Mouse (Mus musculus): Measurements from ENCODE around the gene Ror2. TPM values are rescaled to one million over a fixed set of nuclear protein-coding genes. Genes with fewer than 3 reads are reported as not detected.

Gene Ror2
- polyA plus RNA-seq, 1 experiment from 2014 or later: 13.2 TPM

DNA sequence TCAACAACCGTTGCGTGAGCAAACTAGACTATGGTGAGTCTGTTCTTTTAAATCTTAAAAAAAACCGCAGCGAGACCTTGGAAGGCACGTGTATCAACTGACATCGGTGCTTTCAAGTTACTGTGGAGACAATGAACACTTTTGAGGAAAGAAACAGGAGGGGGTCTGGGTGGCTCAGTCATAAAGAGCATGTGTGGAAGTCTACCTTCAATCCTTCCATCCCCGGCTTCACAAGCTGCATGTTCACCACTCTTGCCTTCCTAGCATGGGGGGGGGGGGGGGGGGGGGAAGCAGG lies 108.6 kb downstream of the Ror2 start:
- WGBS: 64% methylated on average over 7 of the region's 7 CpGs

DNA sequence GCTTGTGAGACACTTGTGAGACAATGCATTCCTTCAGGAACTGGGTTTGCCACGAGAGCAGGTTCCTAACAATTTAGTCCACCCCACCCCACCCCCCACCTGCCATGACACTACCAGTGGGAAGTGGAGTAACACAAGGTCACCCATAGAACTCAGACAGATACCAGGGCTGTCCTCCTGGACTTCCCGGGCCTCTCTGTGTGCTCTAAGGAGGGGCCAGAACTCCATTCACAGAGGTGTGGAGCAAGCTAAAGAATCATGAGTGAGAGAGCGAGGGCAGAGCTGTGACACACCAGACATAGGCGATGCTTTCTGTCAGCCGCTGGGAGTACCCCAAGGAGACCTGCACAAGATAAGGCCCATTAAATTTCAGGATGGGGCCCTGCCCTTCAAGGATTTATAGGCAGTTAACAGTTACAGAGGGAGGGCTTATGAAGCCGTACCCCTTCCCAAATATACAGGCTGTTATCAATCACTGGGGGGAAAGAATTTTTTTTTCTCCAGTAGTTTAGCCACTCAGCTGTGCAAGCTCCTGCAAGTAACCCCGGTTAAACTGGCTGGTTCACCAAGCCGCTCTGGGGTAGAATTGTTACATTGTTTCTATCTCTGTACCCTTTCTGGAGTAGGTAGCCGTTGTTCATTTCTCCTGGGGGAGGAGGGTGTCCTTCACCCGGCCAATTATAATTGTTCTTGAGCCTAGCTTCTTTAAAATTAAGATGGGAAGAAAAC lies 109.1 kb downstream of the Ror2 start:
- H3K4me2 ChIP-seq (ENCODE audit: low read length): no peak overlapping the region
- peaks cover 43 to 44% of the 10 kb centered on the region in 2 experiments for H3K4me1 ChIP-seq (ENCODE audit: control insufficient read depth in 2 of 2, insufficient read depth in 2 of 2, low read length in 2 of 2)
- ATAC-seq (ENCODE audit: insufficient number of reproducible peaks, insufficient read depth, low FRiP score, low read depth): no peak

More for the DNA sequence above, 108.6 kb downstream of the Ror2 start:
- no peaks in the 10 kb centered on the region for H3K27me3 ChIP-seq (ENCODE audit: control insufficient read depth, insufficient read depth, low read length)
- no peak overlapping the region for H3K4me2 ChIP-seq (ENCODE audit: low read length)
- peaks cover 43 to 44% of the 10 kb centered on the region in 2 experiments for H3K4me1 ChIP-seq (ENCODE audit: control insufficient read depth in 2 of 2, insufficient read depth in 2 of 2, low read length in 2 of 2)
- no peak overlapping the region for H3K4me3 ChIP-seq (ENCODE audit: control insufficient read depth in 1 of 2, insufficient read depth in 1 of 2, low read depth in 1 of 2, low read length in 2 of 2)
- H3K36me3 ChIP-seq (ENCODE audit: control insufficient read depth, insufficient read depth, low read length): no peaks in the 10 kb centered on the region
- H3K9ac ChIP-seq (ENCODE audit: low read length): no peak overlapping the region
- no peak for ATAC-seq (ENCODE audit: insufficient number of reproducible peaks, insufficient read depth, low FRiP score, low read depth)
- no peaks in the 10 kb centered on the region for H3K9me3 ChIP-seq (ENCODE audit: control insufficient read depth, low read length)
- H3K27ac ChIP-seq (replicated peaks in 1 of 2; ENCODE audit: control insufficient read depth in 1 of 2, insufficient read depth in 1 of 2, low read depth in 2 of 2, low read length in 2 of 2): no peak overlapping the region

DNA sequence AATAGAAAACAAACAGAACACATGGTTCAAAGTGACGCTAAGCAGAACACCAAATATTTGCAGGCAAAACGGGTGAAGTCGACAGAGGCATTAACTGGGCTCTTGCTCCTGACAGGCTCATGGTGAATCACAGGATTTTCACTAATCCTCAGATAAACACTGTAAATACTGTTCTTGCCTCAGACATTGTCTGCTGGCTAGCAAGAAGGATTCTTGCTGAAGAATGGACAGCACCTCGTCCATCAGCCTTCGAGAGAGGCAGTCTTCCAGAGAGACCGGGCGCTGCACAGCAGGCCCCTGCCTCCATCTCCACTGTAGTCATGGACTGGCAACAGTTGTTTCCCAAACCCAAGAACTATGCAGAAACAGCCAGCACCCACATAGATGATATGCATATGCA lies 110.9 kb downstream of the Ror2 start:
- H3K9me3 ChIP-seq (ENCODE audit: control insufficient read depth, low read length): no peaks in the 10 kb centered on the region
- no peak overlapping the region for H3K9ac ChIP-seq (ENCODE audit: low read length)
- H3K36me3 ChIP-seq (ENCODE audit: control insufficient read depth, insufficient read depth, low read length): no peaks in the 10 kb centered on the region
- H3K4me1 ChIP-seq (ENCODE audit: control insufficient read depth in 2 of 2, insufficient read depth in 2 of 2, low read length in 2 of 2): peaks cover 44 to 52% of the 10 kb centered on the region in 2 experiments
- H3K27ac ChIP-seq (replicated peaks in 1 of 2; ENCODE audit: control insufficient read depth in 1 of 2, insufficient read depth in 1 of 2, low read depth in 2 of 2, low read length in 2 of 2): no peak overlapping the region; a peak in 1 of 4 replicates
- H3K4me2 ChIP-seq (ENCODE audit: low read length): no peak overlapping the region
- H3K27me3 ChIP-seq (ENCODE audit: control insufficient read depth, insufficient read depth, low read length): no peaks in the 10 kb centered on the region
- ATAC-seq (ENCODE audit: insufficient number of reproducible peaks, insufficient read depth, low FRiP score, low read depth): no peak
- no peak overlapping the region for H3K4me3 ChIP-seq (ENCODE audit: control insufficient read depth in 1 of 2, insufficient read depth in 1 of 2, low read depth in 1 of 2, low read length in 2 of 2)
- WGBS: 61% methylated on average over 7 of the region's 7 CpGs

More for the DNA sequence above, 109.1 kb downstream of the Ror2 start:
- 46% methylated on average over 10 of the region's 10 CpGs for WGBS
- Histone ChIP-seq H3K9me3 (ENCODE audit: control insufficient read depth, low read length) (no peaks in the 10 kb centered on the region), H3K9ac (ENCODE audit: low read length) (no peak overlapping the region), H3K27ac (replicated peaks in 1 of 2; ENCODE audit: control insufficient read depth in 1 of 2, insufficient read depth in 1 of 2, low read depth in 2 of 2, low read length in 2 of 2) (0 out of 4 replicates have a peak overlapping the region, but pooled peaks of 1 of the 2 experiments have one; percentile 31), H3K4me3 (ENCODE audit: control insufficient read depth in 1 of 2, insufficient read depth in 1 of 2, low read depth in 1 of 2, low read length in 2 of 2) (no peak overlapping the region), H3K36me3 (ENCODE audit: control insufficient read depth, insufficient read depth, low read length) (no peaks in the 10 kb centered on the region), H3K27me3 (ENCODE audit: control insufficient read depth, insufficient read depth, low read length) (no peaks in the 10 kb centered on the region)

DNA sequence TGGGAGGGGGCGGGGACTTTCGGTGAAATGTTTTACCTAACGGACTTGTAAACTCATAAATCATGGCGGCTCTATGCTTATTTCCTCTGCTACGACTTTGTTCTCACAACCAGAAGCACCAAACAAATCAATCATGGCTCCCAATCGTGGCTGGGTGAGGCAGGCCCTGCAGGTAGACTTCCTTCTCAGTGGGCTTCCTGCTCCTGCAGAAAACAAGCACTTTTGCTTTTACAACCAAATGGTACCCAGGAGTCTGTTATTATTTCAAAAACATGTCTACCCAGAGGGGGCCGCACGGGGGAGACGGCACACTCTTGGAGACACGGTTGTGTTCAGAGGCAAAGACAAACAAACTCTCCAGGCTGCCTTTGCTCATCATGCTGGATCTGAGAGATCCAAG lies 122.3 kb downstream of the Ror2 start:
- H3K4me1 ChIP-seq (ENCODE audit: control insufficient read depth in 2 of 2, insufficient read depth in 2 of 2, low read length in 2 of 2): peaks cover 13 to 34% of the 10 kb centered on the region in 2 experiments
- no peak overlapping the region for H3K27ac ChIP-seq (replicated peaks in 1 of 2; ENCODE audit: control insufficient read depth in 1 of 2, insufficient read depth in 1 of 2, low read depth in 2 of 2, low read length in 2 of 2)
- H3K9ac ChIP-seq (ENCODE audit: low read length): no peak overlapping the region
- no peaks in the 10 kb centered on the region for H3K36me3 ChIP-seq (ENCODE audit: control insufficient read depth, insufficient read depth, low read length)
- H3K4me2 ChIP-seq (ENCODE audit: low read length): no peak overlapping the region
- WGBS: 67% methylated on average over 10 of the region's 10 CpGs
- no peaks in the 10 kb centered on the region for H3K27me3 ChIP-seq (ENCODE audit: control insufficient read depth, insufficient read depth, low read length)
- no peak overlapping the region for H3K4me3 ChIP-seq (ENCODE audit: control insufficient read depth in 1 of 2, insufficient read depth in 1 of 2, low read depth in 1 of 2, low read length in 2 of 2)
- no peaks in the 10 kb centered on the region for H3K9me3 ChIP-seq (ENCODE audit: control insufficient read depth, low read length)
- ATAC-seq (ENCODE audit: insufficient number of reproducible peaks, insufficient read depth, low FRiP score, low read depth): no peak

DNA sequence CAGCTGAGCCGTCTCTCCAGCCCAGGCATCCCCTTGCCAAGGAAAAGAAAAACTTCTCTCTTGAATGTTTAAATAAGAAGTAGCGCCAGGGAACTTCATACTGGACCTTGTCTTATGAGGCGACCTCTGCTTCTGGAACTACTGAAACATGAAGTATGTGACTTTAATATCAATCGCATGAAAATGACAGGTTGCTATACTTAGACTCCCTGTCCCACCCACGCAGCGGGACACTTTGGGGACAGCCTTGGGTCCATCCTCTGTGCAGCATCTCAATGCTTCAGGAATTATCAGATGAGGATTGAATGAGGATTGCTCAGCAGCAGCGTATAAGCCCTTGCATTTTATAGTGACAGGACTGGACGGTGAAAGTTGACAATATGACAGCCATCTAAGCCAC lies 122.9 kb downstream of the Ror2 start:
- H3K4me3 ChIP-seq (ENCODE audit: control insufficient read depth in 1 of 2, insufficient read depth in 1 of 2, low read depth in 1 of 2, low read length in 2 of 2): no peak overlapping the region
- no peaks in the 10 kb centered on the region for H3K27me3 ChIP-seq (ENCODE audit: control insufficient read depth, insufficient read depth, low read length)
- H3K27ac ChIP-seq (replicated peaks in 1 of 2; ENCODE audit: control insufficient read depth in 1 of 2, insufficient read depth in 1 of 2, low read depth in 2 of 2, low read length in 2 of 2): no peak overlapping the region; a peak in 1 of 4 replicates
- H3K4me1 ChIP-seq (ENCODE audit: control insufficient read depth in 2 of 2, insufficient read depth in 2 of 2, low read length in 2 of 2): peaks cover 19 to 39% of the 10 kb centered on the region in 2 experiments
- no peaks in the 10 kb centered on the region for H3K9me3 ChIP-seq (ENCODE audit: control insufficient read depth, low read length)
- 62% methylated on average over 8 of the region's 8 CpGs for WGBS
- H3K36me3 ChIP-seq (ENCODE audit: control insufficient read depth, insufficient read depth, low read length): no peaks in the 10 kb centered on the region
- H3K4me2 ChIP-seq (ENCODE audit: low read length): no peak overlapping the region
- ATAC-seq (ENCODE audit: insufficient number of reproducible peaks, insufficient read depth, low FRiP score, low read depth): no peak
- H3K9ac ChIP-seq (ENCODE audit: low read length): no peak overlapping the region

DNA sequence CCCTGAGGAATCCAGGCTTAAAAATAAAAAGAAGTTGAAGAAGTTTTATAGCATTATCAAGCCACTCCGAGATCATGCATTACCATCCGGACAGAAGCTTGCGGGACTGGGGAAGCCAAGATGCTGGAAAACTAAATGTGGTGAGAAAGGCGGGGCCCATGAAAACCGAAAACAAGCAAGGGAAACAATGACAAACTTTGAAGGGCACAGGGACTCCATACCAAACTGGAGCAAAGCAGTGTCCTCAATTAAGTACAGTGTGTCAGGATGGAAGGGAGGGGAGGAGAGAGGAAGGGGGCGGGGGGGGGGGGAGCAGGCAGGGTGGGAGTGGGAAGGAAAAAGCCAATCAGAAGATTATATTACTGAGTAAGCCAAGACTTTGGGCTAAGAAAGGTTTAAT lies 126.4 kb downstream of the Ror2 start:
- no peak overlapping the region for H3K27ac ChIP-seq (replicated peaks in 1 of 2; ENCODE audit: control insufficient read depth in 1 of 2, insufficient read depth in 1 of 2, low read depth in 2 of 2, low read length in 2 of 2)
- peaks cover 39 to 53% of the 10 kb centered on the region in 2 experiments for H3K4me1 ChIP-seq (ENCODE audit: control insufficient read depth in 2 of 2, insufficient read depth in 2 of 2, low read length in 2 of 2)
- ATAC-seq (ENCODE audit: insufficient number of reproducible peaks, insufficient read depth, low FRiP score, low read depth): no peak
- H3K36me3 ChIP-seq (ENCODE audit: control insufficient read depth, insufficient read depth, low read length): no peaks in the 10 kb centered on the region
- H3K27me3 ChIP-seq (ENCODE audit: control insufficient read depth, insufficient read depth, low read length): no peaks in the 10 kb centered on the region
- no peak overlapping the region for H3K4me2 ChIP-seq (ENCODE audit: low read length)
- 85% methylated on average over 6 of the region's 6 CpGs for WGBS
- no peak overlapping the region for H3K9ac ChIP-seq (ENCODE audit: low read length)
- H3K4me3 ChIP-seq (ENCODE audit: control insufficient read depth in 1 of 2, insufficient read depth in 1 of 2, low read depth in 1 of 2, low read length in 2 of 2): no peak overlapping the region
- no peaks in the 10 kb centered on the region for H3K9me3 ChIP-seq (ENCODE audit: control insufficient read depth, low read length)

DNA sequence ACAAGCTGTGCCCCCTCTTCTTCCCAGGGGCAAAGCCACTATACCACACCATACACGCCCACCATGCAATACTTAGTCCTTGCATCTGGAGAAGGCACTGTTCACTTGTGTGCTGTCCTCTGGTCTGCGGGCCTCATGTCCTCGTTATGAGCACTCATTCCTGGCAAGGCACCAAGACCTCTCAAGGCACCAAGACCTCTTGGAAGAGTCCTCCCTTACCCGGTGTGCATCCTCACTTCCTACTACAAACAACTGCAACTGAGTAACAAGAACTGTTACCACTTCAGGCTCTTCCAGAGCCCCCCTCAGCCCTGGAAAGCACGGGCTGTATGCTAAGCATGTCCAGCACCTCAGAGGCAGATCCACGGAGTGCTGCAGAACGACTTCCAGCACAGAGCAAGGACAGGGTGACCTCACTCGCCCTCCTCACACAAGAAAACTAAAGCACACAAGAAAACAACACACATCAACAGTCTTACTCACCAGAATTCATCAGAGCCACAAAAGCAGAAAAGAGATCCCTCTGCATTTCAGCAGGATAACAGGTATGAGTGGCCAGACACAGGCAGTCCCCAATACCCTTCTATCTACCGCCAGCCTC lies 127.4 kb downstream of the Ror2 start:
- peak overlapping the region; percentile 16 to 92; a peak in 3 of 4 replicates for H3K27ac ChIP-seq (replicated peaks in 1 of 2; ENCODE audit: control insufficient read depth in 1 of 2, insufficient read depth in 1 of 2, low read depth in 2 of 2, low read length in 2 of 2)
- peak overlapping the region; percentile 43; the same call in 1 of the 2 replicates for H3K9ac ChIP-seq (ENCODE audit: low read length)

More for the DNA sequence above, 127.4 kb downstream of the Ror2 start:
- no peak for ATAC-seq (ENCODE audit: insufficient number of reproducible peaks, insufficient read depth, low FRiP score, low read depth)
- Histone ChIP-seq H3K4me3 (ENCODE audit: control insufficient read depth in 1 of 2, insufficient read depth in 1 of 2, low read depth in 1 of 2, low read length in 2 of 2) (no peak overlapping the region), H3K27me3 (ENCODE audit: control insufficient read depth, insufficient read depth, low read length) (no peaks in the 10 kb centered on the region), H3K4me2 (ENCODE audit: low read length) (no peak overlapping the region), H3K4me1 (ENCODE audit: control insufficient read depth in 2 of 2, insufficient read depth in 2 of 2, low read length in 2 of 2) (peaks cover 45 to 63% of the 10 kb centered on the region in 2 experiments), H3K9me3 (ENCODE audit: control insufficient read depth, low read length) (no peaks in the 10 kb centered on the region), H3K36me3 (ENCODE audit: control insufficient read depth, insufficient read depth, low read length) (no peaks in the 10 kb centered on the region)
- 35% methylated on average over 9 of the region's 9 CpGs for WGBS

All from heart, embryonic 14.5 days (tissue).